Mouse (Mus musculus): ENCODE results near the gene Zswim3. TPM values are rescaled to one million over a fixed set of nuclear protein-coding genes. Genes with fewer than 3 reads are reported as not detected.

The Zswim3 gene
- polyA plus RNA-seq, 1 experiment from 2014 or later = 7.9 TPM

DNA sequence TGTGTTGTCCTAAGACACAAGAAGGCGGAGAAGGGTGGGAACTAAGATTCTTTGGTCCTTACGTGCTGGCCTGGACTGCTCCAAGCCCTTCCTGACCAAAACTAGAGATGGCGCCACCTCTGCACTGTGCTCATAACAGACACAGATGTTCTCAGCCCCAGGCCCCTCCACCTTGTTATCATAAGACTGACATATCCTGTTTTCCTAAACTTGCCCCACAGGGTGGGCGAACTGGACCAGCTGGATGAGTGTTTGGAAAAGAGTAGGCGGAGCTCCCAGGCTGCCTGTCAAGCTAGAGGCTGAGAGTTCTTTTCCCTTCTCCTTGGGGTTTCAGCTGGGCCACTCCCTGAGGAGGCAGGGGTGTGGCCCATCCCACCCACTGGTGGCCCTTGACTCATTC lies 12.8 kb downstream of the Zswim3 start:
- peak overlapping the region; percentile 14; the same call in 1 of the 2 replicates for H3K27ac ChIP-seq
- 45% methylated on average over 5 of the region's 5 CpGs for WGBS
- ATAC-seq (ENCODE audit: insufficient read depth, low FRiP score, low read depth) = no peak

DNA sequence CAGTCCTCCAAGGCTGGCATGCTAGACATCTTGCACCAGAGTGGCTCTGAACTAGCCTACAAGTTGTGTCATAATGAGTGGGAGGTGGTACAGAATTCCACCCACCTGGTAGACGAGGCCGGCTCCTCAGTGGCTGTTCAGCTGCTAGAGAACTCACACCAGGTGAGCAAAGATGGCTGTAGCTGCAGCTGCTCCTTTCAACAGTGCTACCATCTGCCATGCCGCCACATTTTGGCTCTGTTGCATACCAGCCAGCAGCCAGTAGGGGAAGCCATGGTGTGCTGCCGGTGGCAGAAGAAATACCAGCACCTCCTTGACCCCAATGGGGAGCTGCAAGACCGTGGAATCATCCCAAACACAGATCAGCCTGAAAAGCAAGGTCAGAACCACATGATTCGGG lies 16.2 kb downstream of the Zswim3 start:
- WGBS = 88% methylated on average over 6 of the region's 6 CpGs

More for the DNA sequence above, 12.8 kb downstream of the Zswim3 start:
- Histone ChIP-seq H3K36me3 (peaks cover 6% of the 10 kb centered on the region; the same call in 1 of the 2 replicates), H3K9ac (no peak overlapping the region), H3K4me2 (no peak overlapping the region), H3K9me3 (no peaks in the 10 kb centered on the region), H3K27me3 (replicated peaks) (no peaks in the 10 kb centered on the region), H3K4me1 (peaks cover 12% of the 10 kb centered on the region; the same call in 1 of the 2 replicates), H3K4me3 (replicated peaks) (no peak overlapping the region)

DNA sequence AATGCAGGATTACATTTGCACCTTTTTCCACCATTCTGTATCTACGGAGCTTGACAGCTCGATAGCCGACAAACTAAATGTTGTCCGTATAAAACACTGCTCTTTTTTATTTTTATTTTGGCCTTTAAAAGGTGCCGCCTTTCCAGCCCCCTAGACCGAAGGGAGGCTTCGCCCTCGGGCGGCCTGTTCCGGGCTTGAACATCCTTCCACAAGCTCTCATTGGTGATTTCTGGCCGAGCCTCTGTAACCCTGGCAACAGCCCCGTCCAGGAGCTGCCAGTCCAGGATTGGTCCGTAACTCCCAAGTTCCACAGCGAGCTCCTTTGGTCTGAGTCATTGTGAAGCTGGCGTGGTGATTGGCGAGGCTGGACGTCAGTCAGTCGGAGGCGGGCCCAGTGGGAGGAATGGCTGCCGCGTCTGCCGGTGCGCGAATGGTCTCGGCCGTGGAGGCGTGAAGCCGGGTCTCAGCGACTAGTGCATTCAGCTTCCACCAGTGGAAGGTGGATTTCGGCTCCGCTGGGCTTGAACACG lies 17.8 kb downstream of the Zswim3 start, which contains the start of gene Zswim1:
Gene Zswim1, plus strand, starts transcription at position 51 of the 530 bp plus-strand sequence.
- peaks cover 22% of the 10 kb centered on the region for H3K36me3 ChIP-seq
- peak within 1 kb of the TSS; percentile 40; the same call in 1 of the 2 replicates for H3K9ac ChIP-seq
- peaks cover 6% of the 10 kb centered on the region; the same call in 1 of the 2 replicates for H3K4me1 ChIP-seq
- peak within 1 kb of the TSS; percentile 66 for H3K4me3 ChIP-seq (replicated peaks)
- H3K27me3 ChIP-seq (replicated peaks) = no peaks in the 10 kb centered on the region
- ATAC-seq (ENCODE audit: insufficient read depth, low FRiP score, low read depth) = peak; percentile 99
- H3K27ac ChIP-seq = peak within 1 kb of the TSS; percentile 75
- 1% methylated on average over 32 of the region's 32 CpGs for WGBS
- H3K4me2 ChIP-seq = peak within 1 kb of the TSS; percentile 58
- H3K9me3 ChIP-seq = no peaks in the 10 kb centered on the region

More for the DNA sequence above, 16.2 kb downstream of the Zswim3 start:
- no peak for ATAC-seq (ENCODE audit: insufficient read depth, low FRiP score, low read depth)
- Histone ChIP-seq H3K4me1 (peaks cover 16% of the 10 kb centered on the region; the same call in 1 of the 2 replicates), H3K27me3 (replicated peaks) (no peaks in the 10 kb centered on the region), H3K4me3 (replicated peaks) (no peak overlapping the region), H3K36me3 (peaks cover 17% of the 10 kb centered on the region; the same call in 1 of the 2 replicates), H3K27ac (no peak overlapping the region), H3K4me2 (no peak overlapping the region), H3K9me3 (no peaks in the 10 kb centered on the region), H3K9ac (no peak overlapping the region)

DNA sequence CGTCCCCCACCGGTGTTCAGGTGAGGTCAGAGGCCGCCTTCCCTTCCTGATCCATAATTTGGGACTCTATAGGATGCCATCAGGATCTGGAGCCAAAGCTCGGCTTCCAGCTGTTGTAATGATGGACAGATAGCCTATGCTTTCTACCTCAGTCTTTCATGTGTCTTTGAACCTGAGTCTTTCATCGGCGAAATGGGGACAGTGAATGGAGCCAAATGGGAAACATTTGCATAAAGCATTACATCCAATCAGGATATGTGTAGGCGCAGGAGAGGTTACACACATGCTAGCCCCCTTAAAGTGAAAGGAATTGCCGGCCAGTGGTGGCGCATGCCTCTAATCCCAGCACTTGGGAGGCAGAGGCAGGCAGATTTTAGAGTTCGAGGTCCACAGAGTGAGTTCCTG lies 18.3 kb downstream of the Zswim3 start:
- WGBS = under 1% methylated on average over 10 of the region's 10 CpGs
- Histone ChIP-seq H3K4me3 (replicated peaks) (peak overlapping the region; percentile 66), H3K27ac (peak overlapping the region; percentile 75), H3K9ac (peak overlapping the region; percentile 40; the same call in 1 of the 2 replicates), H3K36me3 (peaks cover 22% of the 10 kb centered on the region), H3K4me1 (peaks cover 4% of the 10 kb centered on the region; the same call in 1 of the 2 replicates), H3K27me3 (replicated peaks) (no peaks in the 10 kb centered on the region), H3K9me3 (no peaks in the 10 kb centered on the region), H3K4me2 (peak overlapping the region; percentile 58)
- peak; percentile 45; the same call in 1 of the 2 replicates for ATAC-seq (ENCODE audit: insufficient read depth, low FRiP score, low read depth)

DNA sequence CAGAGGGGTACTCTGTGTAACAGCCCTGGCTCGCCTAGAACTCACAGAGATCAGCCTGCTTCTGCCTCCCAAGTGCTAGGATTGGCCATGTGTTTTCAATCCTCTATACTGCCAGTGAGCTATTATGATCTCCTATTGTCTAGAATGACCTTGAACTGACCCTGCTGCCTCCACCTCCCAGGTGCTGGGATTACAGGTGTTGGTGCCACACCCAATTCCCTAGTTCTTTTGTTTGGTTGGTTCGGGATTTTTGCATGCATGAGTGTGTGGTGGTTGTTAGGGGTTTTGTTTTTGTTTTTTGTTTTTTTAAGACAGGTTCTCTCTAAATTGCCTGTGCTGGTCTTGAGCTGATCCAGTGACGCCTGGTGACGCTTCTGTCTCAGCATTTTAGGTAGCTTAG lies 19.1 kb downstream of the Zswim3 start:
- no peak overlapping the region; the same call in 1 of the 2 replicates for H3K4me3 ChIP-seq (replicated peaks)
- peaks cover 4% of the 10 kb centered on the region; the same call in 1 of the 2 replicates for H3K4me1 ChIP-seq
- no peak overlapping the region for H3K9ac ChIP-seq
- H3K4me2 ChIP-seq = peak overlapping the region; percentile 58; the same call in 1 of the 2 replicates
- peaks cover 22% of the 10 kb centered on the region for H3K36me3 ChIP-seq
- no peaks in the 10 kb centered on the region for H3K27me3 ChIP-seq (replicated peaks)
- 90% methylated on average over 4 of the region's 4 CpGs for WGBS
- ATAC-seq (ENCODE audit: insufficient read depth, low FRiP score, low read depth) = no peak
- no peak overlapping the region for H3K27ac ChIP-seq
- no peaks in the 10 kb centered on the region for H3K9me3 ChIP-seq

DNA sequence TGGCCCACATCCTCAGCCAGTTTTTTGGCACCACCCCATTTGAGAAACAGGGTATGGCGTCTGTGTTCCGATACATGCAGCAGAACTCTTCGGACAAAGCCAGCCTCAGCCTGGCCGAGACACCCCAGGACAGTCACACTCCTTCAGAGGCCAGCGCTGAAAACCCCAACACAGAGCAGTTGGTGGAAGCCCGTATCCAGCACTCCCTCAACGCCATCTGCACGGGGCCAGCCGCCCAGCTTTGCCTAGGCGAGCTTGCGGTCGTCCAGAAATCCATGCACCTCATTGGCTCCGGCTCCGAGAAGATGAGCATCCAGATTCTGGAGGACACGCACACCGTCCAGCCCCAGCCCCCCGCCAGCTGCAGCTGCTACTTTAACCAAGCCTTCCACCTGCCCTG lies 20.6 kb downstream of the Zswim3 start:
- Histone ChIP-seq H3K36me3 (peaks cover 16% of the 10 kb centered on the region), H3K9ac (no peak overlapping the region)

DNA sequence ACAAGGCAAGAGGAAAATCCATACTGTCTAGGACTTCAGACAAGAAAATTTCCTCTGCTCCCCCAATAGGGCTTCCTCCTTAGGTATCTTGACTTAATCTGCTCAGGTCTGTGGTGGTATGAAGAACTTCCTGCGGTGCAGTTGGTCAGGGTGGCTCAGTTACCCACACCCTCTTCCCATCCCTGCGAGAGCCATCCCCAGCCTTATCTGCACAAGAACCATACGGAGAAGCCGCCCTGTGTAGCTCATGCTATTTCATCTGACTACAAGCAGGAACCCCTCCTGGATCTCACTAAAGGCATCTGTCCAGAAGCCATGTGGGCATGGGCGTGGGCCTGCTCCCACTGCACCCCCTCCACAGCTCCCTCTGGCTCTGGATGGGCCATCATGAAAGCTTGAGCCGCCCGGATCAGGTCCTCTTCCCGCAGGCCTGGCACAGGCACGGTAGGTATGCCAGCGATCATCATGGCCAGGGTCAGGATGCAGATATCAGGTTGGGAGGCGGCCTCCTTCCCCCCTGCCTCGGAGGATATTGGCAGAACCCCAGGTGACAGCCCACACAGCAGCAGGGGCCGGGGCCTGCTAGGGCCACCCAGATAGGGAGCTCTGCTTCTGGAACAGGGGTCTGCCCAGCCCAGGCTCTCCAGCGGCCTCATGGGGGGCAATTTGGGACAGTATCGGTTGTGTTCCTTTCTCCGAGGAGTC lies 22.4 kb downstream of the Zswim3 start:
- 86% methylated on average over 16 of the region's 16 CpGs for whole genome bisulfite sequencing
- no peak for ATAC-seq (ENCODE audit: insufficient read depth, low FRiP score, low read depth)
- Histone ChIP-seq H3K9me3 (no peaks in the 10 kb centered on the region), H3K36me3 (peaks cover 16% of the 10 kb centered on the region), H3K4me3 (replicated peaks) (no peak overlapping the region), H3K9ac (no peak overlapping the region), H3K4me2 (no peak overlapping the region), H3K4me1 (peaks cover 4% of the 10 kb centered on the region), H3K27me3 (replicated peaks) (no peaks in the 10 kb centered on the region), H3K27ac (no peak overlapping the region)

More for the DNA sequence above, 20.6 kb downstream of the Zswim3 start:
- ATAC-seq (ENCODE audit: insufficient read depth, low FRiP score, low read depth) = no peak
- H3K4me2 ChIP-seq = no peak overlapping the region
- H3K9me3 ChIP-seq = no peaks in the 10 kb centered on the region
- no peak overlapping the region for H3K4me3 ChIP-seq (replicated peaks)
- H3K27ac ChIP-seq = no peak overlapping the region
- no peaks in the 10 kb centered on the region for H3K27me3 ChIP-seq (replicated peaks)
- WGBS = 92% methylated on average over 17 of the region's 17 CpGs
- H3K4me1 ChIP-seq = peaks cover 4% of the 10 kb centered on the region; the same call in 1 of the 2 replicates

DNA sequence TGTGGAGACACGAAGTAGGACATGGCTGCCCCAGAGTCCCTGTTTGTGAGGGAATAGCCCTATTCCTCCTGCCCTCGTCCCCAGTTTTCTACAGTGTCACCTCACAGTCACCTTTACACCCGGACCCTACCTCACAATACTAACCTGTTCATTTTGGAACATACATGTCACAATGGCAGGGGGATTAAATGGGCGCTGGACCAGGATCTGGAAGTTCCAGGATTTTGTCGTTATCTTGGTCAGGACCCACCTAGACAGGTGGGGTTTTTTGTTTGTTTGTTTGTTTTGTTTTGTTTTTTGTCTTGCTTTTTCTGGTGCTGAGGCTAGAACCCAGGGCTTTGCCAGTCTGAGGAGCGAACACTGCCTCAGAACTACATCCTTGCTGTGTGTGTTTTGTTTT lies 23.5 kb downstream of the Zswim3 start, which contains the start of gene Spata25:
Gene Spata25, minus strand, starts transcription at position 101 of the 400 bp plus-strand sequence.
- H3K4me3 ChIP-seq (replicated peaks) = no peak within 1 kb of the TSS
- no peak within 1 kb of the TSS for H3K4me2 ChIP-seq
- whole genome bisulfite sequencing = 78% methylated on average over 6 of the region's 6 CpGs
- ATAC-seq (ENCODE audit: insufficient read depth, low FRiP score, low read depth) = no peak
- H3K4me1 ChIP-seq = peaks cover 7% of the 10 kb centered on the region
- H3K27me3 ChIP-seq (replicated peaks) = no peaks in the 10 kb centered on the region
- peaks cover 16% of the 10 kb centered on the region for H3K36me3 ChIP-seq
- no peak within 1 kb of the TSS for H3K27ac ChIP-seq
- H3K9ac ChIP-seq = no peak within 1 kb of the TSS
- H3K9me3 ChIP-seq = no peaks in the 10 kb centered on the region

DNA sequence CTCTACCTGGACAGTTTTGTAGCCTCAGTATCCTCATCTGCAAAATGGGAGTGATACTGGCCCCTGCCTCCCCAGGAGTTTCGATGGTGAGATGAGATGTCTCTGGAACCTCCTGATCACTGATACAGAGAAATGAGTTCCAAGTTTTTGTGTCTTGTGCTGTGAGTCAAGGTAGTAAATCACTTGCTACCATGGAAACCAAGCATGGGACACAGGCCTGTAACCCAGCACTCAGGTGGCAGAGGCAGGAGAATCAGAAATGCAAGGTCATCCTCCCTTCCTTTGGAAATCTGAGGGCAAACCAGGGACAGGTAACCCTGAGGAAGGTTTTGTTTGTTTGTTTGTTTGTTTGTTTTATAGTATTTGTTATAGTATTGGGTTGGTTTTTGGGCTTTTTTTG lies 24.2 kb downstream of the Zswim3 start:
- no peaks in the 10 kb centered on the region for H3K9me3 ChIP-seq
- no peak overlapping the region for H3K4me2 ChIP-seq
- 100% methylated on average over 1 of the region's 1 CpGs for WGBS
- H3K4me3 ChIP-seq (replicated peaks) = no peak overlapping the region
- H3K27ac ChIP-seq = no peak overlapping the region
- H3K9ac ChIP-seq = no peak overlapping the region
- peaks cover 6% of the 10 kb centered on the region for H3K4me1 ChIP-seq
- no peaks in the 10 kb centered on the region for H3K27me3 ChIP-seq (replicated peaks)
- peaks cover 16% of the 10 kb centered on the region for H3K36me3 ChIP-seq
- no peak for ATAC-seq (ENCODE audit: insufficient read depth, low FRiP score, low read depth)

DNA sequence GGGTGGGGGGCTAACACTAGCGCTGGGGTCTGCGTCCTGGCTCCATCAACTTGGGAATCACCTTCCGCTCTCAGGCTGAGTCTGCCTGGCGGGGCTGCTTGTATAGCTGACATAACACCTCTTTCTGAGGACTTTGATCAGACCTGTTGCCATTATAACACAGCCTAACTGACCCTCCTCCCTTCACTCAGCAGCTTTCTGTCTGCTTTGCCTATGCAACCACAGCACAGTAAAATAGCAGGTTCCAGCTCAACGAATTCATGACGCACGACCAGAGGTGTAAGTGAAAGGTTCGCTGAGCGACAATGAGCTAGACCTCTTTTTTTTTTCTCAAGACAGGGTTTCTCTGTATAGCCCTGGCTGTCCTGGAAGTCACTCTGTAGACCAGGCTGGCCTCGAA lies 26.1 kb downstream of the Zswim3 start:
- Histone ChIP-seq H3K4me2 (no peak overlapping the region), H3K4me1 (peaks cover 17% of the 10 kb centered on the region), H3K4me3 (replicated peaks) (no peak overlapping the region), H3K9ac (no peak overlapping the region), H3K36me3 (peaks cover 5% of the 10 kb centered on the region), H3K27ac (no peak overlapping the region), H3K27me3 (replicated peaks) (no peaks in the 10 kb centered on the region), H3K9me3 (no peaks in the 10 kb centered on the region)
- 87% methylated on average over 10 of the region's 10 CpGs for WGBS
- ATAC-seq (ENCODE audit: insufficient read depth, low FRiP score, low read depth) = no peak

DNA sequence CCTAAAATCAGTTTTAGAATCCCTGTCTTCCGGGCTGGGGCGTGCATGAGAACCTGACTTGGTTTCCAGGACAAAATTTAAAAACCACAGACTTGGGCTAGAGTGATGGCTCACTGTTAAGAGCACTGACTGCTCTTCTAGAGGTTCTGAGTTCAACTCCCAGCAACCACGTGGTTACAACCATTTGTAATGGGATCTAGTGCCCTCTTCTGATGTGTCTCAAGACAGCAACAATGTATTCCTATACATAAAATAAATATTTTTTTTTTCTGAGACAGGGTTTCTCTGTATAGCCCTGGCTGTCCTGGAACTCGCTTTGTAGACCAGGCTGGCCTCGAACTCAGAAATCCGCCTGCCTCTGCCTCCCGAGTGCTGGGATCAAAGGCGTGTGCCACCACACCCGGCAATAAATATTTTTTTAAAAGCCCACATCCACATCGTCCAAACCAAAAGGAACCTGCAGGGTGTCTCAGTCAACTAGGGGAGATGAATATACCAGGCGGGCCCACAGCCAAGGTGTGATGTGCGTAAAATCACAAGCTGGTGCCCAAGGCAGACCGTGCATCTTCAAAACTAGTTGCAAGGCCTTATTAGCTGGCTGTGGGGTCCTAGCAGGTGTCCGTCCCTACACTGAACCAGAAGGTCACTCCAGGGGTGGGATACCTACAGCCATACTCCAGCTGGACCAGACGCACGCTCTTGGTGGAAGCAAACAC lies 27.3 kb downstream of the Zswim3 start:
- peak overlapping the region; percentile 98 for H3K4me2 ChIP-seq
- H3K4me1 ChIP-seq = peaks cover 17% of the 10 kb centered on the region
- no peak overlapping the region for H3K9ac ChIP-seq
- peaks cover 6% of the 10 kb centered on the region; the same call in 1 of the 2 replicates for H3K36me3 ChIP-seq
- peak overlapping the region; percentile 87; the same call in 1 of the 2 replicates for H3K27ac ChIP-seq
- H3K4me3 ChIP-seq (replicated peaks) = peak overlapping the region; percentile 63
- ATAC-seq (ENCODE audit: insufficient read depth, low FRiP score, low read depth) = no peak
- no peaks in the 10 kb centered on the region for H3K9me3 ChIP-seq
- H3K27me3 ChIP-seq (replicated peaks) = no peaks in the 10 kb centered on the region
- 56% methylated on average over 16 of the region's 16 CpGs for WGBS
